Mouse (Mus musculus) bone marrow, adult 2 months (tissue): ENCODE measurements around the gene Ptpn11. TPM values are rescaled to one million over a fixed set of nuclear protein-coding genes. Genes with fewer than 3 reads are reported as not detected.
A peak's percentile ranks its signal among the peaks of the same experiment; 100 is the strongest.

Experiments used
- H3K27ac ChIP-seq: fragments of 200-500 bp; 2 replicates; pipeline ENCODE4 v1.5.1; 2012; ENCODE audit warnings: low read depth, mild to moderate bottlenecking, control low read depth, inconsistent platforms, low read length; ENCODE audit not compliant: control insufficient read depth, poor library complexity, insufficient read depth
- H3K4me1 ChIP-seq: fragments of 200-500 bp; 2 replicates; pipeline ENCODE4 v1.6.1; 2011; ENCODE audit warnings: low read length; ENCODE audit not compliant: control insufficient read depth, insufficient read depth
- H3K4me3 ChIP-seq: fragments of 200-500 bp; replicated peaks from 2 replicates; pipeline ENCODE3; 2011; ENCODE audit warnings: mild to moderate bottlenecking, low read depth, low read length, control low read depth; ENCODE audit not compliant: control insufficient read depth
- CTCF ChIP-seq: fragments of 200-500 bp; IDR thresholded peaks from 2 replicates; pipeline ENCODE4 v1.5.1; 2011; ENCODE audit warnings: low read length, control low read depth; ENCODE audit not compliant: control insufficient read depth, insufficient read depth
- POLR2A ChIP-seq: fragments of 200-500 bp; IDR thresholded peaks from 2 replicates; pipeline ENCODE4 v1.6.1; 2011; ENCODE audit warnings: low read depth, mild to moderate bottlenecking, control low read depth, low read length, borderline replicate concordance; ENCODE audit not compliant: control insufficient read depth
- WGBS: fragments of 180-500 bp; shearing (Covaris S2); methylation state at CpG from one replicate; pipeline ENCODE4 v1.1.7; 2018; 5-methylcytosine and 5-hydroxymethylcytosine counted together
- polyA plus RNA-seq: library from polyadenylated mRNA; stranded (reverse); fragments of >200 nt; gene quantifications from 2 replicates; pipeline ENCODE4 v1.2.4, GENCODE M21; 2011; ENCODE audit warnings: low replicate concordance; ENCODE audit not compliant: missing spikeins, insufficient read depth, insufficient read length

Ptpn11 gene
- polyA plus RNA-seq, 1 experiment = 33.3 TPM

- Histone ChIP-seq H3K27ac (peak overlapping the region; percentile 70; the same call in 1 of the 2 replicates), H3K4me3 (no peak overlapping the region), H3K4me1 (peaks cover 5% of the 10 kb centered on the region)
- TF ChIP-seq POLR2A (no peak), CTCF (no peak)
- 65% methylated on average over 2 of the region's 2 CpGs for WGBS
These were observed 6.1 kb upstream of the Ptpn11 start for GRCm38 (mm10) chr5:121197337-121197736.

DNA sequence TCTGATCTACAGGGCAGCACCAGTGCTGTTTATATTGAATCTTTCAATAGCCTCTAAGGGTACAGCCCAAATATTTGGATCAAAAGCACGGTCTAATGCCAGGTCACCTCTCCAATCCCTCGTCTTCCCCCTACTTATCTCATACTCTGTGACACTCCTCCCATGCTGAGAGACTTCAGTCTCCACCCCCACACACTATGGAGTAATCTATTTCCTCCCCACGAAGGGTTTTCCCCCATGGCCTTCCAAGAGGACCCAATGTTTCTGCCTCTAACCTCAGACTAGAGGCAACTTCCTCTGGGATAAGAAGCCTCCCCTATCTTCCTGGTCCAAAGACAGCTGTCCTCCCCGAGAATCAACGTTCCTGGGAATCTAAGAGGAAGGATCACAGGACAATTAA, 5.6 kb upstream of the Ptpn11 start:
- peak overlapping the region; percentile 70; the same call in 1 of the 2 replicates for H3K27ac ChIP-seq
- H3K4me3 ChIP-seq = no peak overlapping the region
- H3K4me1 ChIP-seq = peaks cover 5% of the 10 kb centered on the region
- 11% methylated on average over 5 of the region's 5 CpGs for WGBS
- TF ChIP-seq POLR2A (no peak), CTCF (no peak)

GRCm38 (mm10) chr5:121194173-121194572, 3.0 kb upstream of the Ptpn11 start:
- WGBS = 53% methylated on average over 1 of the region's 1 CpGs
- Histone ChIP-seq H3K4me3 (no peak overlapping the region), H3K27ac (0 out of 2 replicates have a peak overlapping the region, but pooled peaks have one; percentile 20), H3K4me1 (peaks cover 8% of the 10 kb centered on the region)
- no peak for TF ChIP-seq POLR2A
- TF ChIP-seq CTCF = no peak

GRCm38 (mm10) chr5:121191584-121191906, 348 bp upstream of the Ptpn11 start:
- TF ChIP-seq CTCF (no peak), POLR2A (no peak)
- peak overlapping the region; percentile 72 for H3K4me3 ChIP-seq
- peaks cover 6% of the 10 kb centered on the region for H3K4me1 ChIP-seq
- peak overlapping the region; percentile 8 for H3K27ac ChIP-seq
- 11% methylated on average over 17 of the region's 17 CpGs for WGBS

DNA sequence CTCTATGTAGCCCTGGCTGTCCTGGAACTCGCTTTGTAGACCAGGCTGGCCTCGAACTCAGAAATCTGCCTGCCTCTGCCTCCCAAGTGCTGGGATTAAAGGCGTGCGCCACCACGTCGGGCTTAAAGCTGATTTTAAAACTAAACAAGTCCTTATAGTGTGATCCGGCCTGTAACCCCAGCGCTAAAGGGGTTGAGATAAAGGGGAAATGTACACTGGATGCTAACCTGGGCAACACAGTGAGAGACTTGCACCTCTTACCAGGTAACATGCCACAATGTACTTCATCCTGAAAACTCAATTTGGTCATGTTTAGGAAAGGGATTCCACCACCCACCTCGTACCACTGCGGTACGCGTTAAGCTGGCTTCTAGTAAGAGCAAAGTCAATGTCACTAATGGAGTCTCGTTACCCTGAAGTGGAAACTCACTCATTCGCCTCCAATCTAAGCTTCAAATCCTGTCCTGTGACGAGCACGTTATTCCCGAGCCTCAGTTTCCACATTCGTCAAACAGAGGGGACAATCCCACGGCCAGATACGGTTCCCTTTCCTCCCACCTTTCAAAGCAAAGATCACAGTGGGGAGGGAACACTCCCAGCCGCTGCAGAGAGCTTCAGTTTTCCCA, 874 bp downstream of the Ptpn11 start:
- peaks cover 5% of the 10 kb centered on the region for H3K4me1 ChIP-seq
- no peak for TF ChIP-seq CTCF
- H3K4me3 ChIP-seq = peak overlapping the region; percentile 89
- WGBS = 29% methylated on average over 21 of the region's 21 CpGs
- peak overlapping the region; percentile 77 for H3K27ac ChIP-seq

- Histone ChIP-seq H3K4me3 (no peak overlapping the region), H3K4me1 (peaks cover 5% of the 10 kb centered on the region), H3K27ac (no peak overlapping the region)
- no peak for TF ChIP-seq CTCF
- no peak for TF ChIP-seq POLR2A
- 87% methylated on average over 9 of the region's 9 CpGs for WGBS
These were observed 2.0 kb downstream of the Ptpn11 start for GRCm38 (mm10) chr5:121189182-121189581.

GRCm38 (mm10) chr5:121188265-121188664, 2.9 kb downstream of the Ptpn11 start:
- 83% methylated on average over 9 of the region's 9 CpGs for WGBS
- TF ChIP-seq CTCF (no peak), POLR2A (no peak)
- Histone ChIP-seq H3K4me1 (peaks cover 5% of the 10 kb centered on the region), H3K4me3 (no peak overlapping the region), H3K27ac (no peak overlapping the region)

- H3K27ac ChIP-seq = no peak overlapping the region
- no peak overlapping the region for H3K4me3 ChIP-seq
- WGBS = 77% methylated on average over 8 of the region's 8 CpGs
- H3K4me1 ChIP-seq = peaks cover 5% of the 10 kb centered on the region
- no peak for TF ChIP-seq POLR2A
- TF ChIP-seq CTCF = no peak
These were observed 3.6 kb downstream of the Ptpn11 start for GRCm38 (mm10) chr5:121187580-121188001.

DNA sequence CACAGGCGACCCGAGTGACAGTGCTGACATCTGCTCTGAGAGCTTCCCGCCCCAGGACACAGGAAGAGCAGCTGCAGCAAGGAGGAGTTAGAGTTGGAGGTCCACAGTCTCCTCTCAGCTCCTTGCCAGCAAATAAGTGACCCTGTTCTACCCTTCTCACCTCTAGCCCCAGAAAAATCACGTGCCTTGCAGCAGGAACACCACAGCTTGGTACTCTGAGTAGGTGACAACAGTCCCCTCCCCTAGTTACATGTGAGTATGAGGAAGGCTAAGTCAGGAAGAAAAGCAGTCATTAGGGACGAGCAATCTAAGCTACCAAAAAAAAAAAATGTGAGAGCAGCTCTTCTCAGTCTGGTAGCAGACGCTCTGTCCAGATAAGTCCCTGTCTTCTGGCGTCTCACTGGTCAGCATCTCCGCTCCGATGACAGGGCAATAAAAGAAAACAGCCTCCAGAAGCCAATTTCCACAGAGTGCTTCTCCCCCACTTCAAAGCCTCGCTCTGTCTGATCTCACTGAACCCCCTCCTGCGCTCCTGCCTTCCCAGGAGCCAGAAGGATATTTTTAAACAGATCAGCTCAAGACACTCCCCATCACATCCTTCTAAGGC, 6.1 kb downstream of the Ptpn11 start:
- Histone ChIP-seq H3K4me1 (peaks cover 2% of the 10 kb centered on the region; the same call in 1 of the 2 replicates), H3K27ac (no peak overlapping the region; the same call in 1 of the 2 replicates), H3K4me3 (no peak overlapping the region)
- WGBS = 48% methylated on average over 11 of the region's 11 CpGs
- TF ChIP-seq CTCF (no peak), POLR2A (no peak)

DNA sequence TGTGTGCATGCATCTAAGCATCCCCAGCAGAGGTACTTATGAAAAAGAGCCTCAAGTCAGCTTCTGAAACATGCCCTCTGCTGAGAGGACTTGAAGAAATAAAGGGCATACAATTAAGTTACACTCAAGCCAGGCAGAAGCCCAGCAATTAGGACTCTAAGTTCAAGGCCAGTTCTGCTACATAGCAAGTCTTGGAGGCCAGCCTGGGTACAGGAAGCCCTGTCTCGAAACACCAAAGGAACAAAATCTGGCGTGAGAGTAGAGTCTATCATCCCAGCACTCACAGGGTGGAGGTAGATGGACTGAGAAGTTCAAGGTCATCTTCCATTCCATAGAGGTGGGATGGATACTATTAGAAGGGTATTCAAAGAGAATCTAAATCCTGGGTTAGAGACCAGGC, 6.8 kb downstream of the Ptpn11 start:
- Histone ChIP-seq H3K27ac (no peak overlapping the region), H3K4me3 (no peak overlapping the region), H3K4me1 (peaks cover 2% of the 10 kb centered on the region; the same call in 1 of the 2 replicates)
- WGBS = 74% methylated on average over 2 of the region's 2 CpGs
- no peak for TF ChIP-seq POLR2A
- TF ChIP-seq CTCF = no peak
